Mouse (Mus musculus): Measurements from ENCODE around the gene Ucn2.

DNA sequence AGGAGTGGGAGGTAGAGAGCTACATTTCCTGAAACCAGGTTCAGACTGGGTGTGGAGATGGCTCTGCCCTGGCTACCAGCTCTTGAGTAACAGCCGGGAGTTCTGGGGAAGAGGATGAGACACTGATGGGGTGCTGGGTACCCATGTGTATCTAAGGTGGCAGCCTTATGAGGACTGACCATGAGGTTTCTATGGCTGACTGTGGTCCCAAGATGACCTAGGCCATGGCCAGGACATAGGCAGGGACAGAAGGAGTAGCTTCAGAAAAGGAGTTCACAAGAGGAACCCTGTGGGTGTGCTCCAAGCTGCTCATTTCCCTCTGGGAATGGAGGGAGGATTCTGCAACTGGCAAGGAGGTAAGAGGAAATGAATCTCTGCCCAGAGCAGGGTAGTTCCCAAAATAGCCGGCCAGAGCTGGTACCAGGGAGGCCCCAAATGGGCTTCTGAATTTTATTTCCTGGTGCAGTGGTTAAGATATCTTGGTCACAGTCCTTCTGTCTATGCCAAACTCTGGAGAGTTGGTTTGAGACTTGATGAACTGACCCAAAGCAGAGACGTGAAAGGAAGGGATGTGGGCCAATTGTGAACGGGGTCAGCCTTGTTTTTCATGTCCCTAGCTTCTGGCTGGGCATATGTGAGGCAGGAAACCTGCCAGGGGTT is 4.1 kb downstream of the Ucn2 start:
- TF ChIP-seq CTCF (IDR thresholded peaks at IDR 0.05; ENCODE audit: low read depth) (no peak), EP300 (optimal IDR thresholded peaks at IDR 0.05) (no peak)
